Mouse (Mus musculus) brain, embryonic 14.5 days (tissue): ENCODE data around the gene Cisd1. TPM values are rescaled to one million over a fixed set of nuclear protein-coding genes. Genes with fewer than 3 reads are reported as not detected.

ENCODE experiments used
- DNase-seq: peaks from one replicate; pipeline ENCODE4 v3.0.0-alpha.2; 2011; ENCODE audit warnings: low read depth
- CTCF ChIP-seq: fragments of 200-500 bp; IDR thresholded peaks from 2 replicates; pipeline ENCODE4 v1.5.1; 2012; ENCODE audit warnings: inconsistent platforms, mild to moderate bottlenecking, moderate library complexity, borderline replicate concordance; ENCODE audit not compliant: insufficient read depth, insufficient read length; ENCODE audit errors: extremely low read depth
- POLR2A ChIP-seq: fragments of 200-500 bp; IDR thresholded peaks from 2 replicates; pipeline ENCODE4 v1.6.1; 2012; ENCODE audit warnings: mild to moderate bottlenecking, inconsistent platforms, borderline replicate concordance; ENCODE audit not compliant: poor library complexity, insufficient read depth, insufficient read length, severe bottlenecking; ENCODE audit errors: extremely low read depth
- polyA plus RNA-seq: library from polyadenylated mRNA; depleted of rRNA; stranded (reverse); fragments of >200 nt; gene quantifications from 2 replicates; pipeline ENCODE4 v1.2.3, GENCODE M21; 2012

The Cisd1 gene
- polyA plus RNA-seq, 1 experiment = 110 TPM

DNA sequence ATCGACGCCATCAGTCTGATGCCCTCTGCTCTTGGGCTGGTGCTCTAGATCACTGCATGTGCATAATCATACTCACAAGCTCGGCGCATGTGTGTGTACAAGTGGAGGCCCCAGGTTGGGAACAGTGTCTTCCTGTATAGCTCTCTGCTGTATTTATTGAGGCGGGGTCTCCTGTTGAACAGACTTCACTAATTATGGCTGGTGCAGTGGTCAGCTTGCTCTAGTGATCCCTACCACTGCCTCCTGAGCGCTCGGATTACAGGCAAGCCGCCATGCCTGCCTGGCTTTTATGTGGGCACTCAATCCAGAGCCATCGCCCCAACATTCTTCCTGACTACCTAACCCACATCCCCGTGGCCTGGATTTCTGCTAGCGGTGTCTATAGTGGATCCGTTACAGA lies 14.7 kb downstream of the Cisd1 start:
- TF ChIP-seq CTCF (no peak), POLR2A (no peak)
- DNase-seq = no peak

DNA sequence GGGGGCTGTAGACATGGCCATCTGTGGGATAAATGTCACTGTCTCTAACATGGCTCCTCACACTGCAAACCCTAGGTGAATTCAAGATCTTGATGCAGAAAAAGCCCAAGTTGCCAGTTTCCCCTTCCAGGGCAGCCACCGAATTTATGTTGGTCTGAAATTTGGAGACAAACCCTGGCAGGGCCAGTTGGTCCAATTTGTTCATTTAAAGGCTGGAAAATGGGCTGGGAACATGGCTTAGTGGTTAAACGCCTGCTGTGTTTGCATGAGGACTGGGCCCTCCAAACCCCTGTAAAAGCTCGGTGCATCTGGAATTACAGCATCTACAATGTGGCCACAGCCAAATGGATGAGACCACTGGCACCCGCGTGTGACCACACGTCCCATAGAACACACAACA lies 15.5 kb downstream of the Cisd1 start:
- no peak for DNase-seq
- TF ChIP-seq CTCF (no peak), POLR2A (no peak)

DNA sequence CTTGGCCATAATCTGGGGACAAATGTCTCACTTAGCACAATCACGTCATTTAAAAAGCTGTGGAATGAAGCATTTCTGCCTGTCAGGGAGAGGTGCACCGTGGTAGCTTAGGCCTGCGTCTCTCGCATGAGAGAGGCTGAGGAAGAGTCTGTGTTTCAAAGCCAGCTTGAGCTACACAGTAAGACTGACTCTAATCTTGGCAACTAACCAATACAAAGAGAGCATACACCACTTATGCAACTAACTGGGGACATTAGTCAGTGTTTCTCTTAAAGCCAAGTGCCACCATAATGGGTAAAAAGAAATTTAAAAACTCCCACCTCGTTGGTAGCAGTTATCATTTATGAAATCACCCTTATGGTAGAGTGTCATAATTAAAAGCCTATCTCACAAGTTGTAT lies 15.9 kb downstream of the Cisd1 start:
- no peak for TF ChIP-seq POLR2A
- no peak for TF ChIP-seq CTCF
- no peak for DNase-seq

DNA sequence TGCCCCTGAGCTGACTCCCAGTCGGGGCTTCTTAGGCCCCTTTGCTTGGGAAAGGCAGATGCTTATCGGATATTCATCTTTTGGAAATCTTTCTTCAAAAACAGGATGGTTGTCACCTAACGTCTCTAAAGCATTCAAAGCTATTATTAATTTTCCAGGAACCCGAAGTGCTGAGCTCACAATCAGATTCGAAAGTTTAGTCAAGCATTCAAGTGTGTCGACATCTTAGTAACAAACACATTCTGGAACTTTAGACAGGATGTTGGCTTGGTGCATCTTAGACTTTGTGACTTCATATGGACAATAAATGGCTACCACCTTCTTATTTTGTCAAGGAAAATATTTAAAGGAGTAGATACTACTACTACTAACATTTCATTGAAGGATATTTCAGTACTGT lies 16.4 kb downstream of the Cisd1 start:
- DNase-seq = no peak
- no peak for TF ChIP-seq POLR2A
- no peak for TF ChIP-seq CTCF

DNA sequence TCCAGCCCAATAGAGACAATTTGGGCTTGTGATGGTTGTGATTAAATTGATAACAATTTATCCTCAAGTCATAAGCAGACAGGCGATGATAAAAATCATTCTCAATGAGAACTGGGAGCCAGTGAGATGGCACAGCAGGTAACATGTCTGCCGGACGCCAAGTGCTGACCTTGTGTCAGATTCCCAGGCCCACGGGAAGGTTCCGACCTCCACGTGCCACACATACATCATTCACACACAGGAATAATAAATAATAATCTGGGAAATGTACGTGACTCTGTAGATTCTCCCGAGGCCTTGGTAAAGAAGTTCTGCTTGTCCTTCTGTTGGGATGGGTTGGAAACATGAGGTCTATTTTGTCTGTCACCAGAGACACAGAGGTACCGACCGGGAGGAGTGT lies 17.4 kb downstream of the Cisd1 start:
- no peak for DNase-seq

DNA sequence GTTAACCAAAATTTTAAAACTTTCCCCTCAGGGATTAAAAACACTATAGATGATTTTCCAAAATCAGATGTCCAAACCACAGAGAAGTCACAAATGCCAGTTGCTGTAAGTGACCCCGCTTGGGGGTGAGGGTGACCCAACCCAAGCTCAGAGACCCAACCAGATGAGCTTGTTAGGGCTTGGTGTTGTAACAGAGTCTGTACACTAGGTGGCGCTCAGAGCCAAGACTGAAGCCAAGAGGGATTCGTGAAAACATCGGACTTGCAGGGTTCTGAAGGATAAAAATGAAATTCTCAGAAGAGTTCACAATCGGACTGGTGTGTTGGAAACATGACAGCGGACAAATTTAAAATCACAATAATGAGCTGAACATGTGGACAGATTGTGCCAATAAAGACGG lies 18.0 kb downstream of the Cisd1 start:
- no peak for TF ChIP-seq POLR2A
- TF ChIP-seq CTCF = peak; percentile 90
- DNase-seq = peak; percentile 87

More for the DNA sequence above, 17.4 kb downstream of the Cisd1 start:
- no peak for TF ChIP-seq CTCF
- TF ChIP-seq POLR2A = no peak

DNA sequence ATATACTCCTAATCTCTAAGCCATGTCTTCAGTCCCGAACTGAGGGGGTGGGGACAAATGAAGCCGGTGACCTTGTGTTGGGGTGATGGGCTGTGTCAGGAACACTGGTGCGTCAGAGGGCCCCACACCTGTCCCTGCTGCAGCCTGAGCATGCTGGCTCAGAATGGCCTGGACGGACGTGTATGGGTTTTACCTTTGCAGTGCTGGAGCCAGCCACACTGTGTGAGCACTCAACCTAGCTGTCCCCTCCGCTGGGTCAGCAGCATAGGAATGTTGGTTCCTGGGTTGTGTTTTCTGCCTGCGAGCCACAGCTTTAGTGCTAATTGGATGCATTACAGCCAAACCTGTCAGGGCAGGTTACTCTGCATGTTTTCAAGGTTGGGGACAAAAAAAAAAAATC lies 18.6 kb downstream of the Cisd1 start:
- no peak for TF ChIP-seq CTCF
- TF ChIP-seq POLR2A = no peak
- DNase-seq = no peak

DNA sequence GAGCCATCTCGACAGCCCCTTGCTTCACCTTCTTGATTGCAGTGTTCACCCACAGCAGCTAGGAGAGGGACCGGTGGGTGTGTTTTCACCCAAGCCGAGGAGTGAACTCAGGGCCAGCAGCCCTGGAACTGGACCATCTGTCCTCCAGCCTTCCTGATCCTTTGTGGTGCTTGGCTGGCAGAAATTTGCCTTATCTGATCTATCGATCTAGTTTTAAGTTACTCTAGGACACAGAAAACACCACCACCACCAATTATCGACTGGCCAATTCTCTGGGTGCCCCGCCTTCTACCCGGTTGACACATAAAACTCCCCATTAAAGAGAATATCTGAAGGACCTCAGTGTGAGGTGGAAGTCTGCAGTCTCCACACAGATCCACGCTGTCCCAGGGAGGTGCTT lies 21.1 kb downstream of the Cisd1 start:
- no peak for TF ChIP-seq POLR2A
- TF ChIP-seq CTCF = no peak
- DNase-seq = no peak

DNA sequence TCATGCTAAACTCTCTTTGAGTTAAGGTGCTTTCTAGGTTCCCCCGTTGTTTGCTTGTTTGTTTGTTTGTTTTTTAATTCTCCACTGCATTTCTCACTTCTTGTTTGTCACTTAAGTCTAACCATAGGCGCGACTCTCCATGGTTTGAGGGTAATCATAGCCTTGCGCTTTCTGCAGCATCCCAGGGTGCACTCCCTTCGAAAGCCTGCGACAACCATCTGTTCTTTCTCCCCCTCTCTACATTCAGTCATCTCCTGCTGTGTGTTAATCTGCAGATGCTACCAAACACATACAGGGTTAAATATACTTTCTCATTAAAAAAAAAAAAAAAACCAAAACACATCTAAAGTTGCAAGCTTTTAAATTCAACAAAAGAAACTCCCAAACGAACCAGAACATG lies 28.3 kb downstream of the Cisd1 start:
- no peak for DNase-seq
- no peak for TF ChIP-seq CTCF
- no peak for TF ChIP-seq POLR2A

DNA sequence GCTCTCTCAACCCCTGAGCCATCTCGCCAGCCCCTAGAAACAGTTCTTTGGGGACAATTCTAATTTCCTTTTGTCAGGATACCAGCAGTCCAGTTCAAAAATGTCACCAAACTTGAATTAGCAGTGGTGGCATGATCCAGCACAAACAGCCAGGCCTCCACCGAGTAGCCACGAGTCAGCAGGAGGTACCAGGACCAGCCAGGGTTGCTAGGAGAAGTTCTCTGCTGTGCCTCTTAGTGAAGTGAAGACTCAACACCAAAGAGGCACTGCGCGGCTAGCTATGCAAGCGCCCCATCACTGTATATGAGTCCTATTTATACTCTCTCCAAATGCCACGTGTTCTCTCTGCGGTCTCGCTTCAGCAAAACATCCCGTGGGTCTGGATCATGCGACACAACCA lies 28.7 kb downstream of the Cisd1 start:
- DNase-seq = no peak
- TF ChIP-seq CTCF (no peak), POLR2A (no peak)

DNA sequence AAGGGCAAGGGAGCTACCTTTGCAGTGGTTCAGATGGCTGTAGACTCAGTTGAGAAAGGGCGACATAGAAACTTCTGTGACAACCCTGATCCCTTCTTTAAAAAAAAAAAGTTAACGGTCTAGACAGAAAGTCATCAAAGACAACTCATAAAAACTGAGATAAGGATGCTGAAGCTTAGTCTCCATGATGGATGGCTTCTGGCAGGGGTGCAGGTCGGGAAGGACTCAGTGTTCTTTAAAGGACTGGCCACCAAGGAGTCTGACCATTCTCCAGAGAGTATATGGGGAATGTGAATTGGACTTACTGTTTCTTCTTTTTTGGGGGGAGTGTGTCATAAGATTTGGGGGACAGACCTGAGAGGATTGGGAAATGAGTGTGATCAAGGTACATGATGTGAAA lies 30.2 kb downstream of the Cisd1 start:
- no peak for DNase-seq
- TF ChIP-seq CTCF (no peak), POLR2A (no peak)

DNA sequence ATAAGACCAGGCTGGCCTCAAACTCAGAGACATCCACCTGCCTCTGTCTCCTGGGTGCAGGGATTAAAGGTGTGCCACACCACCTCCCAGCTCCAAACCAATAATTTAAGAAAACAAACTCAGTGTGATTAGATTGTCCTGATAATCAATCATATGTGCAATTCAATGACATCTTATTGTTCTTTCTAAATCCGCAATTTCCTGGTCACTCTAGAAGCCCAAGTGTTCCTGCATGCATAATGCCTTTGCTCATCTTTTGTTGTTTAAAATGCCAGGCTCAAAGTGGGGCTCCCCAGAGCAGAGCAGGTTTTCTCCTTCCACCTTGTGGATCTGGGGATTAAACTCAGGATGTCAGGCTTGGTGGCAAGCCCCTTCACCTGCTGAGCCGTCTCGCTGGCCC lies 34.5 kb downstream of the Cisd1 start:
- DNase-seq = no peak
- no peak for TF ChIP-seq POLR2A
- no peak for TF ChIP-seq CTCF

DNA sequence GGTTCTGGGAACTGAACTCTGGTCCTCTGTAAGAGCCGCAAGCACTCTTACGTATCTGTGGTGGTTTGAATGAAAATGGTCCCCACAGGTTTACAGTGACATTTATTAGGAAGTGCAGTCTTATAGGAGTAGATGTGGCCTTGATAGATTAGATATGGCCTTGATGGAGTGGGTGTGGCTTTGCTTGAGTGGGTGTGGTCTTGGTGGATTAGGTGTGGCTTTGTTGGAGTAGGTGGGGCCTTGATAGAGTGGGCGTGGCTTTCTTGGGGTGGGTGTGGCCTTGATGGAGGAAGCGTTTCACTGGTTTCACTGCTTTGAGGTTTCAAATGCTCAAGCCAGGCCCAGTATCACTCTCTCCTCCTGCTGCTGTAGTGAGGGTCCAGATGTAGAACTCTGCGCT lies 36.6 kb downstream of the Cisd1 start:
- TF ChIP-seq POLR2A (no peak), CTCF (no peak)
- DNase-seq = no peak
